Mouse (Mus musculus) right cerebral cortex, postnatal 25 days (tissue): ENCODE data around the gene Maml2.
A peak's percentile ranks its signal among the peaks of the same experiment; 100 is the strongest.

ENCODE experiments used
- DNase-seq: peaks from one replicate; pipeline ENCODE4 v3.0.0; 2022

Maml2 gene

GRCm38 (mm10) chr9:13574059-13574458 is 276.3 kb downstream of the Maml2 start:
- DNase-seq, result no peak

GRCm38 (mm10) chr9:13574913-13575312 is 277.2 kb downstream of the Maml2 start:
- no peak for DNase-seq

GRCm38 (mm10) chr9:13577150-13577549 is 279.4 kb downstream of the Maml2 start:
- DNase-seq, result no peak

GRCm38 (mm10) chr9:13581184-13581583 is 283.4 kb downstream of the Maml2 start:
- no peak for DNase-seq

GRCm38 (mm10) chr9:13583952-13584351 is 286.2 kb downstream of the Maml2 start:
- DNase-seq, result no peak

GRCm38 (mm10) chr9:13584435-13584834 is 286.7 kb downstream of the Maml2 start:
- DNase-seq, result no peak

GRCm38 (mm10) chr9:13587085-13587933 is 289.6 kb downstream of the Maml2 start:
- no peak for DNase-seq

- DNase-seq, result no peak
Observed at GRCm38 (mm10) chr9:13588786-13589185, 291.0 kb downstream of the Maml2 start.

GRCm38 (mm10) chr9:13592701-13593100 is 294.9 kb downstream of the Maml2 start:
- DNase-seq, result no peak

- DNase-seq, result peak; percentile 22
Observed at GRCm38 (mm10) chr9:13597736-13598135, 300.0 kb downstream of the Maml2 start.

GRCm38 (mm10) chr9:13598596-13599333 is 301.0 kb downstream of the Maml2 start:
- no peak for DNase-seq

GRCm38 (mm10) chr9:13599334-13599614 is 301.5 kb downstream of the Maml2 start:
- DNase-seq, result no peak

GRCm38 (mm10) chr9:13599800-13600199 is 302.0 kb downstream of the Maml2 start:
- no peak for DNase-seq

- no peak for DNase-seq
Observed at GRCm38 (mm10) chr9:13601729-13602128, 304.0 kb downstream of the Maml2 start.

- DNase-seq, result no peak
Observed at GRCm38 (mm10) chr9:13603533-13604143, 305.9 kb downstream of the Maml2 start.

GRCm38 (mm10) chr9:13607609-13608185 is 309.9 kb downstream of the Maml2 start:
- DNase-seq, result no peak

- no peak for DNase-seq
Observed at GRCm38 (mm10) chr9:13608532-13609071, 310.8 kb downstream of the Maml2 start.

GRCm38 (mm10) chr9:13611561-13611960 is 313.8 kb downstream of the Maml2 start:
- DNase-seq, result no peak

GRCm38 (mm10) chr9:13612371-13612770 is 314.6 kb downstream of the Maml2 start:
- no peak for DNase-seq

- DNase-seq, result no peak
Observed at GRCm38 (mm10) chr9:13613325-13614268, 315.8 kb downstream of the Maml2 start.

- DNase-seq, result no peak
Observed at GRCm38 (mm10) chr9:13616383-13617009, 318.7 kb downstream of the Maml2 start.

GRCm38 (mm10) chr9:13620794-13621193 is 323.0 kb downstream of the Maml2 start:
- no peak for DNase-seq
